Comparison of ENCODE assay signal across 13 mouse cellular contexts in the genomic region with DNA sequence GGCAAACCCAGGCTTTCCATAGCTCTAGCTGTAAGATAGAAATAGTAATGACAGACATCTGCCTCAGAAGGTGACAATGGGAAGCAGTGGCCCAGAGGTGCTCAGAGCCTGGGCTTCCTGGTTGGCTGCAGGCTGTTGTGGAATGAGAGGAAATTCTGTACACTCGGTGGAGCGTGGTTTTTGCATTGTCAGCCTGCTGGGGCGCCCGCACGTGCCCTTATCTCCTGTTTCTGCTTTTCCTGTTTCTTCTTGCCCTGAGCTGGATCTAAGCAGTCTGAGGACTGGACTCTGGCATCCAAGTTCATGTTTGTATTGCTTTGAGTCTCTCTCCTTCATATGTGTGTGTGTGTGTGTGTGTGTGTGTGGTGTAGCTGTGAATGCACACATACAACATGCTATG. TPM values are rescaled to one million over a fixed set of nuclear protein-coding genes. Genes with fewer than 3 reads are reported as not detected.
DNase-seq lines count a peak whose midpoint lies in the region; ATAC-seq and TF ChIP-seq lines count a peak whose summit lies in the region.
"Had no signal": no experiment of that assay in that cellular context is flagged by ENCODE, and none has a peak within 500 bp of the region (broad histone marks: within the 10 kb centered on the region; RNA-seq: fewer than 3 reads in every experiment).

No protein-coding gene starts in this region.

- H3K4me2 ChIP-seq in heart, embryonic 11.5 days: no peak overlapping the region
- H3K4me2 ChIP-seq in kidney, embryonic 15.5 days: no peak overlapping the region
- no peak overlapping the region for H3K4me2 ChIP-seq in liver, postnatal 0 days (ENCODE audit: low read depth, low read length)
- no peak overlapping the region for H3K4me2 ChIP-seq in hindbrain, embryonic 11.5 days (replicated peaks; ENCODE audit: low read depth, low read length)
- H3K4me2 ChIP-seq: hindbrain, embryonic 15.5 days had no signal

- H3K9ac ChIP-seq in heart, embryonic 11.5 days (ENCODE audit: low read depth, low read length): no peak overlapping the region
- H3K9ac ChIP-seq in kidney, embryonic 15.5 days: no peak overlapping the region
- no peak overlapping the region; the same call in 1 of the 2 replicates for H3K9ac ChIP-seq in liver, postnatal 0 days (replicated peaks)
- H3K9ac ChIP-seq in hindbrain, embryonic 11.5 days (ENCODE audit: low read depth, low read length): no peak overlapping the region
- H3K9ac ChIP-seq: hindbrain, embryonic 15.5 days had no signal

- no peak overlapping the region for H3K4me3 ChIP-seq in heart, embryonic 11.5 days (ENCODE audit: low read depth, low read length)
- no peak overlapping the region for H3K4me3 ChIP-seq in embryonic facial prominence, embryonic 10.5 days
- no peak overlapping the region for H3K4me3 ChIP-seq in kidney, embryonic 15.5 days (replicated peaks)
- no peak overlapping the region for H3K4me3 ChIP-seq in liver, postnatal 0 days (ENCODE audit: low read depth, low read length)
- no peak overlapping the region for H3K4me3 ChIP-seq in hindbrain, embryonic 11.5 days (ENCODE audit: low read depth, low read length)
- H3K4me3 ChIP-seq: hindbrain, embryonic 15.5 days had no signal

- no peaks in the 10 kb centered on the region for H3K9me3 ChIP-seq in heart, embryonic 11.5 days (replicated peaks; ENCODE audit: control insufficient read depth, low read length)
- no peaks in the 10 kb centered on the region for H3K9me3 ChIP-seq in embryonic facial prominence, embryonic 10.5 days
- H3K9me3 ChIP-seq in kidney, embryonic 15.5 days (replicated peaks): no peaks in the 10 kb centered on the region
- H3K9me3 ChIP-seq in liver, postnatal 0 days (ENCODE audit: low read length): no peaks in the 10 kb centered on the region
- no peaks in the 10 kb centered on the region for H3K9me3 ChIP-seq in hindbrain, embryonic 11.5 days (ENCODE audit: control insufficient read depth, low read length)
- H3K9me3 ChIP-seq: hindbrain, embryonic 15.5 days had no signal

- WGBS in heart, embryonic 11.5 days (ENCODE audit: insufficient replicate concordance): 13% methylated on average over 5 of the region's 5 CpGs
- 48% methylated on average over 5 of the region's 5 CpGs for WGBS in embryonic facial prominence, embryonic 10.5 days
- 30% methylated on average over 5 of the region's 5 CpGs for WGBS in kidney, embryonic 15.5 days
- 18% methylated on average over 5 of the region's 5 CpGs for WGBS in liver, postnatal 0 days (ENCODE audit: insufficient replicate concordance)
- 73% methylated on average over 5 of the region's 5 CpGs for WGBS in hindbrain, embryonic 11.5 days

- H3K27ac ChIP-seq in heart, embryonic 11.5 days (ENCODE audit: low read depth, low read length): peak overlapping the region; percentile 59; the same call in 1 of the 2 replicates
- H3K27ac ChIP-seq in embryonic facial prominence, embryonic 10.5 days (replicated peaks): peak overlapping the region; percentile 55
- H3K27ac ChIP-seq in kidney, embryonic 15.5 days: peak overlapping the region; percentile 85
- H3K27ac ChIP-seq in liver, postnatal 0 days (ENCODE audit: low read depth): peak overlapping the region; percentile 44; the same call in 1 of the 2 replicates
- H3K27ac ChIP-seq in hindbrain, embryonic 11.5 days (ENCODE audit: low read depth, low read length): no peak overlapping the region
- H3K27ac ChIP-seq: hindbrain, embryonic 15.5 days had no signal

- TF ChIP-seq EP300 in liver, postnatal 0 days (IDR thresholded peaks at IDR 0.05; ENCODE audit: low read depth): peak; percentile 27; the same call in 1 of the 2 replicates

- peaks cover 31% of the 10 kb centered on the region for H3K4me1 ChIP-seq in heart, embryonic 11.5 days (ENCODE audit: control insufficient read depth, insufficient read depth, low read length)
- H3K4me1 ChIP-seq in embryonic facial prominence, embryonic 10.5 days: peaks cover 61% of the 10 kb centered on the region
- H3K4me1 ChIP-seq in kidney, embryonic 15.5 days: peaks cover 60% of the 10 kb centered on the region
- peaks cover 22% of the 10 kb centered on the region for H3K4me1 ChIP-seq in liver, postnatal 0 days (ENCODE audit: insufficient read depth)
- H3K4me1 ChIP-seq in hindbrain, embryonic 11.5 days (replicated peaks; ENCODE audit: control insufficient read depth, insufficient read depth, low read length): peaks cover 17% of the 10 kb centered on the region

- TF ChIP-seq CTCF in liver, postnatal 0 days (IDR thresholded peaks at IDR 0.05; ENCODE audit: low read depth): no peak

- DNase-seq in heart, postnatal 10 days: no peak
- DNase-seq in embryonic facial prominence, embryonic 10.5 days (ENCODE audit: low spot score): peak; percentile 36
- DNase-seq in liver, postnatal 0 days: no peak
- no peak for DNase-seq in adipocyte (ENCODE audit: low spot score)
- no peak for DNase-seq in hindbrain, embryonic 11.5 days (ENCODE audit: low spot score)
- no peak for DNase-seq in left cerebral cortex, postnatal 36 days (ENCODE audit: low spot score in 2 of 2)

- H3K36me3 ChIP-seq in heart, embryonic 11.5 days (ENCODE audit: control insufficient read depth, insufficient read depth, low read length): no peaks in the 10 kb centered on the region
- H3K36me3 ChIP-seq in embryonic facial prominence, embryonic 10.5 days (replicated peaks): no peaks in the 10 kb centered on the region
- no peaks in the 10 kb centered on the region for H3K36me3 ChIP-seq in kidney, embryonic 15.5 days
- H3K36me3 ChIP-seq in liver, postnatal 0 days (replicated peaks; ENCODE audit: insufficient read depth, low read length): no peaks in the 10 kb centered on the region
- no peaks in the 10 kb centered on the region for H3K36me3 ChIP-seq in hindbrain, embryonic 11.5 days (ENCODE audit: control insufficient read depth, insufficient read depth, low read length)
- H3K36me3 ChIP-seq: hindbrain, embryonic 15.5 days had no signal

- intact Hi-C loops in heart, postnatal 10 days (cut with DNase I): no loop called here
- intact Hi-C loops in left cerebral cortex, postnatal 36 days (cut with DNase I): no loop called here

- no peaks in the 10 kb centered on the region for H3K27me3 ChIP-seq in heart, embryonic 11.5 days (ENCODE audit: control insufficient read depth, insufficient read depth, low read length)
- H3K27me3 ChIP-seq in embryonic facial prominence, embryonic 10.5 days (replicated peaks; ENCODE audit: low read depth, poor library complexity, severe bottlenecking): no peaks in the 10 kb centered on the region
- no peaks in the 10 kb centered on the region for H3K27me3 ChIP-seq in kidney, embryonic 15.5 days
- H3K27me3 ChIP-seq in liver, postnatal 0 days (ENCODE audit: insufficient read depth, low read length): no peaks in the 10 kb centered on the region
- no peaks in the 10 kb centered on the region for H3K27me3 ChIP-seq in hindbrain, embryonic 11.5 days (ENCODE audit: control insufficient read depth, insufficient read depth, low read length)
- H3K27me3 ChIP-seq: hindbrain, embryonic 15.5 days had no signal

- no peak for ATAC-seq in heart, embryonic 11.5 days (replicated peaks; ENCODE audit: insufficient number of reproducible peaks, low FRiP score, low TSS enrichment)
- peak; percentile 29; the same call in 1 of the 2 replicates for ATAC-seq in kidney, embryonic 15.5 days (replicated peaks; ENCODE audit: low FRiP score)
- peak; percentile 24; the same call in 1 of the 2 replicates for ATAC-seq in liver, postnatal 0 days
- no peak for ATAC-seq in hindbrain, embryonic 11.5 days (ENCODE audit: low FRiP score)

RNA-seq across cellular contexts. Expression of gene Gprc5c, which starts 24.3 kb away (rescaled TPM):
- polyA plus RNA-seq in heart, embryonic 11.5 days (2014; fragmentation: Nextera tagmentation; extraction: Ambion mirVana): 21.8 and 23.0 TPM in 2 replicates
- total RNA-seq in heart, postnatal 10 days (2021): 10 to 100 TPM; 12.9 to 18.1 TPM
- 62.2 and 62.5 TPM in 2 replicates for polyA plus RNA-seq in embryonic facial prominence, embryonic 10.5 days (2016; fragmentation: Nextera tagmentation; extraction: Ambion mirVana)
- 119 TPM in 2 replicates for polyA plus RNA-seq in kidney, embryonic 15.5 days (2015; fragmentation: Nextera tagmentation; extraction: Ambion mirVana)
- polyA plus RNA-seq in liver, postnatal 0 days (2015; fragmentation: Nextera tagmentation; extraction: Ambion mirVana): 23.2 and 24.9 TPM in 2 replicates
- 17.7 and 18.3 TPM in 2 replicates for polyA plus RNA-seq in hindbrain, embryonic 11.5 days (2014; fragmentation: Nextera tagmentation; extraction: Ambion mirVana)
- total RNA-seq in left cerebral cortex, postnatal 36 days (2021): 1 to 10 TPM; 4.7 to 8.0 TPM

RNA-seq across cellular contexts. Expression of gene Gpr142, which starts 28.0 kb away (rescaled TPM):
- 0.27 TPM in 1 of 2 replicates, not detected in the other for polyA plus RNA-seq in heart, embryonic 11.5 days (2014; fragmentation: Nextera tagmentation; extraction: Ambion mirVana)
- not detected for total RNA-seq in heart, postnatal 10 days (2021)
- 0.18 TPM in 1 of 2 replicates, not detected in the other for polyA plus RNA-seq in embryonic facial prominence, embryonic 10.5 days (2016; fragmentation: Nextera tagmentation; extraction: Ambion mirVana)
- 0.14 TPM in 1 of 2 replicates, not detected in the other for polyA plus RNA-seq in kidney, embryonic 15.5 days (2015; fragmentation: Nextera tagmentation; extraction: Ambion mirVana)
- polyA plus RNA-seq in liver, postnatal 0 days (2015; fragmentation: Nextera tagmentation; extraction: Ambion mirVana): not detected in 2 replicates
- polyA plus RNA-seq in hindbrain, embryonic 11.5 days (2014; fragmentation: Nextera tagmentation; extraction: Ambion mirVana): 0.20 and 0.45 TPM in 2 replicates
- not detected for total RNA-seq in left cerebral cortex, postnatal 36 days (2021)
- total RNA-seq: layer of hippocampus, postnatal 25 days had no signal
- polyA plus RNA-seq: C2C12; hindbrain, embryonic 15.5 days; lung, embryonic 16.5 days; spleen, adult 2 months had no signal

RNA-seq across cellular contexts. Expression of gene Btbd17, which starts 30.9 kb away (rescaled TPM):
- polyA plus RNA-seq in heart, embryonic 11.5 days (2014; fragmentation: Nextera tagmentation; extraction: Ambion mirVana): 0.09 TPM in 1 of 2 replicates, not detected in the other
- under 1 TPM in 1 of 2 experiments, not detected in 1; 0.32 TPM for total RNA-seq in heart, postnatal 10 days (2021)
- polyA plus RNA-seq in embryonic facial prominence, embryonic 10.5 days (2016; fragmentation: Nextera tagmentation; extraction: Ambion mirVana): 10.0 and 17.0 TPM in 2 replicates
- polyA plus RNA-seq in kidney, embryonic 15.5 days (2015; fragmentation: Nextera tagmentation; extraction: Ambion mirVana): 1.0 and 1.5 TPM in 2 replicates
- not detected in 2 replicates for polyA plus RNA-seq in liver, postnatal 0 days (2015; fragmentation: Nextera tagmentation; extraction: Ambion mirVana)
- 39.2 and 46.2 TPM in 2 replicates for polyA plus RNA-seq in hindbrain, embryonic 11.5 days (2014; fragmentation: Nextera tagmentation; extraction: Ambion mirVana)
- 10 to 100 TPM; 29.1 to 35.8 TPM for total RNA-seq in left cerebral cortex, postnatal 36 days (2021)

Comparison
In these comparisons a context has a peak if more than half of its experiments do, and no peak if none do; other contexts are left out.
1. ATAC-seq: peak in kidney, embryonic 15.5 days (single experiment) and liver, postnatal 0 days (single experiment); none in heart, embryonic 11.5 days (single experiment) and hindbrain, embryonic 11.5 days (single experiment).